Mouse (Mus musculus) testis, adult 2 months (tissue): Measurements from ENCODE around the gene Ndel1.

Experiments used
- CTCF ChIP-seq: fragments of 200-500 bp; IDR thresholded peaks from 2 replicates; pipeline ENCODE4 v1.5.1; 2012; ENCODE audit warnings: low read depth, mild to moderate bottlenecking, inconsistent platforms, low read length, moderate library complexity; ENCODE audit not compliant: control insufficient read depth, insufficient read depth, insufficient replicate concordance
- POLR2A ChIP-seq: fragments of 200-500 bp; IDR thresholded peaks from 2 replicates; pipeline ENCODE4 v1.6.1; 2012; ENCODE audit warnings: low read depth, mild to moderate bottlenecking, inconsistent platforms, low read length, moderate library complexity; ENCODE audit not compliant: control insufficient read depth

DNA sequence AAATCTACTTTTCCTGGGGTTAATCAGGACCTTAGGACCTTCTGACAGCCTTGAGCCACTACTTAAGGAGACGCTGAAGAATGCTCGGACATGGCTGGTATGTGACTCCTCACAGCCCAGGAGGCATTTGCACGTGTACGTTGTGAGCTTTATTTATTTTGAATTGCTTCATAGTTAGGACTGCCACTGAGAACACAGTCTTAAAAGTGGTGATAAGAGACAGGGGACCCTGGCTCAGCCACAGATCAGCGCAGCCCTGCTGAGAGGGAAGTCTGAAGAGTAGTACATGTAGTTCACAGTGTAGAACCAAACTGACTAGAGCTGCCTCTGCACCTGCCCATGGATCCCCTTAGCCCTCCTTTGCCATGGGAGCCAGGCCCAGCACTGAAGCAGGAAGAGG, 20.2 kb upstream of the Ndel1 start:
- TF ChIP-seq CTCF (no peak), POLR2A (no peak)
